Mouse (Mus musculus): Measurements from ENCODE around the gene Cdadc1. TPM values are rescaled to one million over a fixed set of nuclear protein-coding genes. Genes with fewer than 3 reads are reported as not detected.

Cdadc1 gene
- polyA plus RNA-seq, 1 experiment from 2014 or later = 25.6 TPM

DNA sequence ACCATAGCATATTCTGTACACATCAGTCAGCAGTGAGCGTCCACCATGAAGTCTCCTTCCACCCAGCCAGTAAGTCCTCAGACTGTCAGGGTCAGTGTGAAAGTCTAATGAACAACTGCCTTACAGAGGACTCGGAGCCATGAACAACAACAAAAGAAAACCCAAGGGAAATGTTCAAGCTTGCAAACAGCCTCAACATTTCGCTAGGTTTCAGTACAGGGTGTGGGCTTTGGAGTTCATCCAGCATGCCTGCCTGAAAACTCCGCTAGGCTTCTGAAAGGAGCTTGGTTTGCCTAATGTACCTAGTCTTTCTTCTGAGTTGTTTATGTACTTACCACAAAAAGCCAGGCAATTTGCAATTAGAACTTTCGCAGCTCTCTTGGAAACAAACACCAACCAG is 53.8 kb downstream of the Cdadc1 start:
- H3K4me1 ChIP-seq (replicated peaks; ENCODE audit: control insufficient read depth, insufficient read depth, low read length) = no peaks in the 10 kb centered on the region
- no peaks in the 10 kb centered on the region for H3K27me3 ChIP-seq (ENCODE audit: control insufficient read depth, insufficient read depth, low read length)
- DNase-seq (ENCODE audit: low spot score) (no peak), ATAC-seq (replicated peaks; ENCODE audit: low FRiP score) (no peak)
- WGBS = 84% methylated on average over 5 of the region's 5 CpGs
- H3K27ac ChIP-seq (ENCODE audit: low read depth, low read length) = no peak overlapping the region
- H3K4me3 ChIP-seq (ENCODE audit: low read depth, low read length) = no peak overlapping the region
- no peak overlapping the region for H3K9ac ChIP-seq (ENCODE audit: low read length)
- no peaks in the 10 kb centered on the region for H3K36me3 ChIP-seq (ENCODE audit: control insufficient read depth, insufficient read depth, low read length)
- H3K4me2 ChIP-seq (ENCODE audit: low read depth, low read length, severe bottlenecking) = no peak overlapping the region
- H3K9me3 ChIP-seq (ENCODE audit: control insufficient read depth, low read length) = no peaks in the 10 kb centered on the region

DNA sequence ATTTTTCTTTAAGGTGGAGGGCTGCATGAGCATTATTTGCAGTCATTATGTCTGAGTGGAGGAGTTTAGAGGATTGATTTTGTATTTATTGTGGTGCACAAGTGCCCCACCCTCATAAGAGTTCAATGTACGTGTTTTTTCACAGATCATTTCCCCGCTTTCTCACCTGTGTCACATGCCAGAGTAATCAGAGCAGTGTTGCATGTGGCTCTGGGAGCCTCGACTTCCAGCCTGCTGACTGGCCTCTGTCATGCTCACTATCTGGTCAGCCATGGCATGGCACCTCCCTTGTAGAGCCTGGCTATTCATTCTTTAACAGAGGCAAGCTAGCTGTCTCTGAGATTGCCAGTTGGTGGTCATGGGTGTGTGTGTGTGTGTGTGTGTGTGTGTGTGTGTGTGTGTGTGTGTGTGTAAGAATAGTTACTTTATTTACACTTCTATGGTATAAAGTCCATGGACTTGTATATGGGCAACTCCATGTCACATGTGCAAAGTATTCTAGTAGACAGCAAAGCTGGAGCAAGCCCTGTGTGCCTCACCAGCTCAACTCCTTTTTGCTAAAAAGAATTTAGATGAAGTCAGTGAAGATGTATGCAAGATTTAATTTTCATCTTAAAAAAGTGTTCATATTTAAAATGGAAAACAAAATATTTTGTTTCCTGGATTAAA is 54.5 kb downstream of the Cdadc1 start:
- ATAC-seq (replicated peaks; ENCODE audit: low FRiP score) = no peak
- 83% methylated on average over 3 of the region's 3 CpGs for WGBS
- DNase-seq (ENCODE audit: low spot score) = no peak
- no peaks in the 10 kb centered on the region for H3K4me1 ChIP-seq (replicated peaks; ENCODE audit: control insufficient read depth, insufficient read depth, low read length)
- H3K4me2 ChIP-seq (ENCODE audit: low read depth, low read length, severe bottlenecking) = no peak overlapping the region
- H3K36me3 ChIP-seq (ENCODE audit: control insufficient read depth, insufficient read depth, low read length) = no peaks in the 10 kb centered on the region
- H3K27ac ChIP-seq (ENCODE audit: low read depth, low read length) = no peak overlapping the region
- H3K9me3 ChIP-seq (ENCODE audit: control insufficient read depth, low read length) = no peaks in the 10 kb centered on the region
- H3K27me3 ChIP-seq (ENCODE audit: control insufficient read depth, insufficient read depth, low read length) = no peaks in the 10 kb centered on the region
- H3K4me3 ChIP-seq (ENCODE audit: low read depth, low read length) = no peak overlapping the region
- no peak overlapping the region for H3K9ac ChIP-seq (ENCODE audit: low read length)

DNA sequence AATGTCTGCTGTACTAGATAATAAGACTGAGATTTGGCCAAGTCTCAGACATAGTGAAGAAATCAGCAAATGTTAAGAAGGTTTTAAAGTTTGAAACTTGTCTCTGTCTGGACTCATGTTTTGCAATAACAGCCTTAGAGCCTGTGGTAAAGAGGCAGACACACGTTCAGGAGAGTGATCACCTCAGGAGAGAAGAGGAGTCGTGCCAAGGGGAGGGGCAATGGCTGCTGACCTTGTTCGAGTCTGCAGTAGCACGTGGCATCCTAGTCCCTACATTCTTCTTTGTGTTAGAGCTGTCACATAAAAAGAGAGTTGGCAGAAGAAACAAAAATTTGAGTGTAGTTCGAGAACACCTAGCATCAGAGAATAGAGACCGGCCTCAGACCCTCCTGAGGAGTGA is 57.0 kb downstream of the Cdadc1 start:
- Histone ChIP-seq H3K4me1 (replicated peaks; ENCODE audit: control insufficient read depth, insufficient read depth, low read length) (no peaks in the 10 kb centered on the region), H3K9ac (ENCODE audit: low read length) (no peak overlapping the region), H3K27ac (ENCODE audit: low read depth, low read length) (no peak overlapping the region), H3K4me3 (ENCODE audit: low read depth, low read length) (no peak overlapping the region), H3K36me3 (ENCODE audit: control insufficient read depth, insufficient read depth, low read length) (no peaks in the 10 kb centered on the region), H3K4me2 (ENCODE audit: low read depth, low read length, severe bottlenecking) (no peak overlapping the region), H3K9me3 (ENCODE audit: control insufficient read depth, low read length) (no peaks in the 10 kb centered on the region), H3K27me3 (ENCODE audit: control insufficient read depth, insufficient read depth, low read length) (no peaks in the 10 kb centered on the region)
- DNase-seq (ENCODE audit: low spot score) = no peak
- WGBS = 91% methylated on average over 6 of the region's 6 CpGs
- no peak for ATAC-seq (replicated peaks; ENCODE audit: low FRiP score)

DNA sequence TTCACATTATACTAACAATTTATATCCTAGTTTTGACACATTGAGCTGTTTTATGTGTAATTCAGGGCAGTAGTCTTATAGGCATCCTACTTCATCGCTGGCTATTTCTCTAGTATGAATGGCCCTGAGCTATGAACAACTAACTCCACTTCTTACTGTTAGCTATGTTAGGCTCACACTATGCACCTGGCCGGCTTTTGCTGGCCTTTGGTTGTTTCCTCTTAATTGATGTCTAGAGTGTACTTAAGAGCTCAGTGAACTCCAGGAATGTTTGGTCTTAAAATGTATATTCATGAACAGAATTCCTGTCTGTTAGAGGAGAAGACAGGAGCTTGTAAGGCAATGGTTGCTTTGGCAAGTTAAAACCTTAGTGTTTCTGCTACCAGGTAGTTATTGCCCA is 57.5 kb downstream of the Cdadc1 start:
- ATAC-seq (replicated peaks; ENCODE audit: low FRiP score) = no peak
- H3K9ac ChIP-seq (ENCODE audit: low read length) = no peak overlapping the region
- no peaks in the 10 kb centered on the region for H3K4me1 ChIP-seq (replicated peaks; ENCODE audit: control insufficient read depth, insufficient read depth, low read length)
- H3K4me3 ChIP-seq (ENCODE audit: low read depth, low read length) = no peak overlapping the region
- DNase-seq (ENCODE audit: low spot score) = no peak
- WGBS = 93% methylated on average over 2 of the region's 2 CpGs
- H3K27me3 ChIP-seq (ENCODE audit: control insufficient read depth, insufficient read depth, low read length) = no peaks in the 10 kb centered on the region
- no peaks in the 10 kb centered on the region for H3K36me3 ChIP-seq (ENCODE audit: control insufficient read depth, insufficient read depth, low read length)
- no peaks in the 10 kb centered on the region for H3K9me3 ChIP-seq (ENCODE audit: control insufficient read depth, low read length)
- no peak overlapping the region for H3K4me2 ChIP-seq (ENCODE audit: low read depth, low read length, severe bottlenecking)
- H3K27ac ChIP-seq (ENCODE audit: low read depth, low read length) = no peak overlapping the region

DNA sequence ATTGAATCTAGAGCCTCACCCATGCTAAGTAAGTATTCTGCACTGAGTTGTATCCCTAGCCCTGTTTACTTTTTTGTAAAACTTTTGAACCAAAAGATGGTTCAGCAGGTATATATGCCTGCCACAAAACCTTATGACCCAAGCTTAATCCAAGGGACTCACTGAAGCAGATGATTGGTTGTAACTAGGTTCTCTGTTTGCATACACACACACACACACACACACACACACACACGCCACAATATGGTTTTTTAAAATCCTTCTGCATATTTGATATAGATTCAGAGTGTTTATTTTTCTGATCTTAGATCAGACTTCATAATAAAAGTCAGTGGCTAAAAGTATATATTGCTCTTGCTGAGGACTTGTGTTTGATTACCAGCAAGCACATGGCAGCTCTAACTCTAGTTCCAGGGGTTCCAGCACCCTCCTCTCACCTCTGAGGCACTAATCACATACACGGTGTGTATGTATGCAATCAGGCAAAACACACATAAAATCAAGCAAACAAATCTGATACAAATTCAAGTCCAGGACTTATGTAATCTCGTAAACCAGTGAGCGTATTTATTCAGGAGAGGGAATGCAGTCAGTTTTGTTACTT is 59.8 kb downstream of the Cdadc1 start:
- Histone ChIP-seq H3K36me3 (ENCODE audit: control insufficient read depth, insufficient read depth, low read length) (no peaks in the 10 kb centered on the region), H3K4me2 (ENCODE audit: low read depth, low read length, severe bottlenecking) (no peak overlapping the region), H3K4me3 (ENCODE audit: low read depth, low read length) (no peak overlapping the region), H3K27ac (ENCODE audit: low read depth, low read length) (no peak overlapping the region), H3K9me3 (ENCODE audit: control insufficient read depth, low read length) (no peaks in the 10 kb centered on the region), H3K4me1 (replicated peaks; ENCODE audit: control insufficient read depth, insufficient read depth, low read length) (no peaks in the 10 kb centered on the region), H3K9ac (ENCODE audit: low read length) (no peak overlapping the region), H3K27me3 (ENCODE audit: control insufficient read depth, insufficient read depth, low read length) (0 out of 2 replicates have a peak, but pooled peaks cover 5% of the 10 kb centered on the region)
- WGBS = 87% methylated on average over 4 of the region's 4 CpGs
- ATAC-seq (replicated peaks; ENCODE audit: low FRiP score) (no peak), DNase-seq (ENCODE audit: low spot score) (no peak)

DNA sequence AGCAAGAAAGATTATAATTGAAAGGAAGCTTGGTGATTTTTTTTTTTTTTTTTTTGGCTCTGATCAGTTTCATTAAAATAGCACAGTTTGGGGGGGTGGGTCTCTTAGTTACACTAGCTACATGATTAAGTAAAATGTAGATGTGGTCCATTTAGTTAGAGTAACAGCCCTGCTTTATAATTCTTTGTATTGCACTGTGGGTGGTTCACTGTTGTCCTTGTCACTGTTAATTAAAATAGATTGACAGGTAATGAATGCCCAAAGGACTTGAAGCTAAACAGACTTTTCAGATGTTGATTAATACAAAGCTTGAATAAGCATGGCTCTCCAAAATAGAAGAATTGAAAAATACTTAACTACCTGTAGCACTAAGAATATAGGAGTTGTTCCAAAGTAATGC is 63.9 kb downstream of the Cdadc1 start:
- Histone ChIP-seq H3K27me3 (ENCODE audit: control insufficient read depth, insufficient read depth, low read length) (peaks cover 5% of the 10 kb centered on the region; the same call in 1 of the 2 replicates), H3K4me2 (ENCODE audit: low read depth, low read length, severe bottlenecking) (no peak overlapping the region), H3K4me3 (ENCODE audit: low read depth, low read length) (no peak overlapping the region), H3K36me3 (ENCODE audit: control insufficient read depth, insufficient read depth, low read length) (no peaks in the 10 kb centered on the region), H3K27ac (ENCODE audit: low read depth, low read length) (no peak overlapping the region), H3K9me3 (ENCODE audit: control insufficient read depth, low read length) (no peaks in the 10 kb centered on the region), H3K9ac (ENCODE audit: low read length) (no peak overlapping the region), H3K4me1 (replicated peaks; ENCODE audit: control insufficient read depth, insufficient read depth, low read length) (no peaks in the 10 kb centered on the region)
- DNase-seq (ENCODE audit: low spot score) (no peak), ATAC-seq (replicated peaks; ENCODE audit: low FRiP score) (no peak)

DNA sequence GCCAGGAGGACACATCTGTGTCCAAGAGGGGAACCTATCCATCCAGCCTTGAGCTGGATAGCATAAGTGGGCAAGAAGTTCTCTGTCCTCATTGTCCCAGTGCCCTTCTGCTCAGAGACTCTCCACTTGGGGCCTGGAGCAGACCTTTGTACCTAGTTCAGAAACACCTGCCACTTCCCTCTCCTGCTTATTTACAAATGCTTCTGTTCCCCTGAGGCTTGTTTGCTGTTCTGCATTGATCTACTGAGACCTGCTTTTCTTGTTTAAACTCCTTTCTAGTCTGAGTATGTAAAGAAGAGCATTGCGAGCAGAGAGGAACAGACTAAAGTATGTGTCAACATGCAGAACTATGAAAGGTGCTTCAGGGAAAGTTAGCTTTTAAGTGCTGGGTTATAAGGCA is 64.8 kb downstream of the Cdadc1 start:
- Histone ChIP-seq H3K27me3 (ENCODE audit: control insufficient read depth, insufficient read depth, low read length) (peaks cover 5% of the 10 kb centered on the region; the same call in 1 of the 2 replicates), H3K4me1 (replicated peaks; ENCODE audit: control insufficient read depth, insufficient read depth, low read length) (no peaks in the 10 kb centered on the region), H3K36me3 (ENCODE audit: control insufficient read depth, insufficient read depth, low read length) (no peaks in the 10 kb centered on the region), H3K27ac (ENCODE audit: low read depth, low read length) (no peak overlapping the region), H3K4me3 (ENCODE audit: low read depth, low read length) (no peak overlapping the region), H3K9ac (ENCODE audit: low read length) (no peak overlapping the region), H3K4me2 (ENCODE audit: low read depth, low read length, severe bottlenecking) (no peak overlapping the region), H3K9me3 (ENCODE audit: control insufficient read depth, low read length) (no peaks in the 10 kb centered on the region)
- no peak for DNase-seq (ENCODE audit: low spot score)
- ATAC-seq (replicated peaks; ENCODE audit: low FRiP score) = no peak
- WGBS = 92% methylated on average over 1 of the region's 1 CpGs

DNA sequence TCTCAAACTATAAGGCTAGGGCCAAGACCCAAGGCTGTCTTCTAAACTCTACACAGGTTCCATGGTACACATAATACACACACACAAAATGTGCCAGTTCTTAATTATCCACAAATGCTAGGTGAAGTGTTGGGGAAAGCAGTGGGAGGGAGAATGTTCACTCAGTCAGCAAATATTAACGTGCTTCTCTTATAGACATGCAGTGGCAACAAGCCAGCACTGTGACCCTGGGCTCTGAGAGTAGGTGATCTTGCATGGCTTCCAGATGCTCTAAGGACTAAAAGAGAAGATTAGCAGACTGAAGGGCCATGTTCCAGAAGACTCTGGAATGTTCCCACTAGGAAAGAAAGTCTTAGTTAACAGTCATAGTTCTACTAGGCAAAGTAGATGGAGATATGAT is 67.0 kb downstream of the Cdadc1 start:
- ATAC-seq (replicated peaks; ENCODE audit: low FRiP score) (no peak), DNase-seq (ENCODE audit: low spot score) (no peak)
- Histone ChIP-seq H3K27ac (ENCODE audit: low read depth, low read length) (no peak overlapping the region), H3K9me3 (ENCODE audit: control insufficient read depth, low read length) (no peaks in the 10 kb centered on the region), H3K9ac (ENCODE audit: low read length) (no peak overlapping the region), H3K27me3 (ENCODE audit: control insufficient read depth, insufficient read depth, low read length) (peaks cover 5% of the 10 kb centered on the region; the same call in 1 of the 2 replicates), H3K4me1 (replicated peaks; ENCODE audit: control insufficient read depth, insufficient read depth, low read length) (no peaks in the 10 kb centered on the region), H3K36me3 (ENCODE audit: control insufficient read depth, insufficient read depth, low read length) (no peaks in the 10 kb centered on the region), H3K4me2 (ENCODE audit: low read depth, low read length, severe bottlenecking) (no peak overlapping the region), H3K4me3 (ENCODE audit: low read depth, low read length) (no peak overlapping the region)
- 88% methylated on average over 1 of the region's 1 CpGs for WGBS

DNA sequence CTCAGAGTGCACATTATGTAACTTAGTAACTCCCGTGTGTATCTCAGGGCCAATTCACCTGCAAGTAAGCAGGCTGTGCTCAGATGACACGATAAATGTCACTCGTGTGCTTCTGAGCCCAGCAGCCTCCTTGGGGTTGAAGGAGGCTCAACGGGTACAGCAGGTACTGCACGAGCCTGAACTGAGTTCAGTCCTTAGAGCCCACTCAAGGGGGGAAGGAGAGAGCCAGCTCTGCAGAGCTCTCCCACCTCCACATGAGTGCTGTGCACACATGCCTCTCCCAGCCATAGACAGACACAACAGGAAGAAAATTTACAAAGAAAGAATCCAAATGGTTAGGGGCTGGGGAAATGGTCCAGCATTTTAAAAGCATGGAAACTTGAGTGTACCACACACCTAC is 71.9 kb downstream of the Cdadc1 start:
- Histone ChIP-seq H3K9me3 (ENCODE audit: control insufficient read depth, low read length) (no peaks in the 10 kb centered on the region), H3K4me2 (ENCODE audit: low read depth, low read length, severe bottlenecking) (no peak overlapping the region), H3K27ac (ENCODE audit: low read depth, low read length) (no peak overlapping the region), H3K27me3 (ENCODE audit: control insufficient read depth, insufficient read depth, low read length) (no peaks in the 10 kb centered on the region), H3K4me1 (replicated peaks; ENCODE audit: control insufficient read depth, insufficient read depth, low read length) (no peaks in the 10 kb centered on the region), H3K9ac (ENCODE audit: low read length) (no peak overlapping the region), H3K4me3 (ENCODE audit: low read depth, low read length) (no peak overlapping the region), H3K36me3 (ENCODE audit: control insufficient read depth, insufficient read depth, low read length) (no peaks in the 10 kb centered on the region)
- DNase-seq (ENCODE audit: low spot score) = no peak
- ATAC-seq (replicated peaks; ENCODE audit: low FRiP score) = no peak
- WGBS = 91% methylated on average over 5 of the region's 5 CpGs
